Mouse (Mus musculus) layer of hippocampus, postnatal 10 days (tissue): ENCODE results near the gene Paf1. TPM values are rescaled to one million over a fixed set of nuclear protein-coding genes. Genes with fewer than 3 reads are reported as not detected.

Source experiments
- DNase-seq, 2 experiments: peaks; one replicate each; pipeline ENCODE4 v3.0.0; 2021; ENCODE audit warnings: low spot score in 2 of 2
- total RNA-seq, 2 experiments: library from RNA; stranded (reverse); gene quantifications; 2 replicates each; pipeline ENCODE4 v1.2.3; 2021

Paf1 gene
- total RNA-seq, 2 experiments from 2014 or later: 73.3 to 93.0 TPM

DNA sequence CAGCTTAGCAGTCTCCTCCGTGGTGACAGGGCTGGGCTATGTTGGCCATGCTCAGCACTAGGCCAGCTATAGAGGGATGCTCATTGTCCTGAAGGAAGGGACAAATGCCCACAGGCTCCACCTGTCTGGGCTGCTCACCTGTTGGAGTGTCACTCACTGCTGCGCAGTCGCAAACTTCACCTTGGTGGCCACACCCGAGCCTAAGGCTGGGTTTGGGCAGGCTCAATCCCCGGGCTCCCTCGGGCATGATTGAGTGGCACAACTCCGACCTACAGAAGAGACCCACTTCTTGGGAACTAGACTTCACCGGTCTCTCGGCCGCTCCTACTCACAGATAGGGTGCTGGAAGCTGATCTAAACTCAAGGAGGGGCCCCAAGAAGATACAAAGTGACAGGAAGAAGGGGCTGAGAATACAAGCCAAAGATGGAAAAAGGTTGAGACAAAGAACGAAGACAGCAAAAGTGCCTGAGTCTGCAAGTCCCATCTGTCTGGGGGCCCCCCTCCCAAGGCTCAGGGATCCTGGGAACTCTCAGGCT, 21.7 kb upstream of the Paf1 start:
- no peak for DNase-seq

DNA sequence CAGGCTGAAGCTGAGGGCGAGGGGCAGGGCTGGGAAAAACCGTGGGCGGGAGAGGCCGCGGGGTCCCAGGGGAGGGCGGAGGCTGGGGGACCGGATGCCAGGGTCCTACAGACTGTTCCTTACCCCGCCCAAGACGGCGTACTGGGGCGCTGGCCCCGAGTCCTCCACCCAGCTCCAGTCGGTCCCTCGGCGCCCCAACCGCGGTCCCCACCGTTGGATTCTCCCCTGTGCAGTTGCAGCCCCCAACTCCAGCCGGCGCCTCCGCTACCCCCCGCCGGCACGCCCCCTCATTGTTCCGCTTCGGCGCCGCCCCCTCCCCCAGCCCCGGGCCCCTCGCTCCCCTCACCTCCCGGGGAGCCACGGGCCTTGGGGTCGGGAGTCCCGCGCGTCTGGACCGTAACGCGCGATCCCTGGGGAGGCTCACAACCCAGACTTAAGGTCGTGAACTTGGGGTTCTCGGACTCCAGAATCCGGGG, 21.2 kb upstream of the Paf1 start:
- no peak for DNase-seq

DNA sequence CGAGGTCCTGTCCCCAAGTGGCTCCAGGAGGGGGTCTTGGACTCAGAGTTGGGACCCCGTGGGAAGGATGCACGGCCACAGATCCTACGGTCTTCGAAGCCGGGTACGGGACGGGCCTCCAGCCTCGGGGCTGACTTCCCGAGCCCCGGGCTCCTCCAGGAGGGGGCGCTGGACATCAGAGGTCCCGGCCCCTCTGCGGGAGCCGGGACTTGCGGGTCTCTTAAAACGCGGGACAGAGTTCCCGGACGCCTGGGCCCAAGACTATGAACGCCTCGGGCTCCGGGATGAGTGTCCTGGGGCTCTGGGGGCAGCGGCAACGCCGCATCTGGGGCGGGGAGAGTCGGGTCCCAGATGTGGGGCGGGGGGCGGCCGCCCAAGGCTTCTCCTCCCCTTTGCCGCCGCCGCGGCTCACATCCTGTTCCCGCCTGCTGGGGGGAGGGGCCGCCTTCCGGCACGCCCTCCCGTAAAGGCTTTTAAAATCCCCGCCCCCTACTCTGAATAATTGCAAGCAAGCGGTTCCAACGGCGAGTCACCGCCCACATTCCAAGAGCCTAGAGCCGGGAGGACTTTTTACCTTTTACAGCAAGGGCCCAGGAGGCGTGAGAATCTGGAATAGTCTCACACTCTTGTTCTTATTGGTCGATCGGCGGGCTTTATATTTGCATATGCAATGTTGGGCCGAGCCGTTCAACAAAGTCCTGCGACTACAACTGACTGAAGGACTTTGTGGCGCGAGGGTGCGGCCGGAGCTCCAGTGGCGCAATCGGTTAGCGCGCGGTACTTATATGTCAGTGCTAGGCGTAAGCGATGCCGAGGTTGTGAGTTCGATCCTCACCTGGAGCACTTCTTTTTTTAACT, 20.3 kb upstream of the Paf1 start, which contains the start of gene Plekhg2:
Plekhg2 (minus strand) TSS at position 349 of the 858 bp plus-strand sequence.
- peak; percentile 94 to 97 for DNase-seq

DNA sequence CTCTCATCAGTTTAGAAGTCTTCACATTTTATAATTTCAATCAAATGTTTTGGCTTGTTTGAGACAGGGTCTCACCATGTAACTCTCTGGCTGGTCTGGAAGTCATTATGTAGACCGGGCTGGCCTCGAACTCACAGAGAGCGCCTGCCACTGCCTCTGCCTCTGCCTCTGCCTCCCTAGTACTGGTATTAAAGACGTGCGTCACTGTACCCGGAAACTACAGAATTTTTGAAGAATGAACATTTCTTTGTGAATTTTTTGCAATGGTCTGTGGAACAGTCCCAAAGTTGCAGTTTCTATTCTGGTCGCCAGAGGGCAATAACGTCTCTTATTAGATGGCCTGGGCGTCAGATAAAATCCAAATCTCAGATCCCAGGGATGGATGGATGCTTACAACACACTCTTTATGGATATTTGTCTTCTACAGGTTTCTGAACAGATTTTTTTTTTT, 19.6 kb upstream of the Paf1 start:
- DNase-seq: peak; percentile 80 to 82

DNA sequence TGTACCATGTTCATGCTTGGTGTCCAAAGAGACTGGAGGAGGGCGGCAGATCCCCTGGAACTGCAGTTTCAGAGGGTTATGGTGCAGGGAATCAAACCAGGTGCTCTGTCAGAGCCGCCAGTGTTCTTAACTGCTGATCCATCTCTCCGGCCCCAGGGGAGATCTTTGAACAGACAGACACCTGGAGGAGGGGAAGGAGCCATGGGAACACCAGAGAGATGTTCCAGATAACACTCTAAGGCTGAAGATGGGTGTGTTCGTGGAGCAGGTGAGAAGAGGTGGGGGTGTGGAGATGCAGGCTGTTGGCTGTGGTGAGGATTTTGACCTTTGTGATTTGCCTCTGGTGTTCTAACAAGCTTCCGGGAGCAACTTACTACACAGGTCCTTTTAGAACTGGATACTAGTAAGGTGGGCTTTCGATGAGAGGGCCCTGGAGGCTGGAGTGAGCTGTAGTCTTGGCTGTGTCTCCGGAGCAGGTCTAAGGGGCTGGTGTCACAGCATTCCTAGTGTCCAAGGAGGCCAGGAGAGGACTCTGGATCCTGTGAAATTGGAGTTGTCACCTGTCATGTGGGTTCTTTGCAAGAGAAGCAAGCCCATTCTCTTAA, 18.8 kb upstream of the Paf1 start:
- no peak for DNase-seq

DNA sequence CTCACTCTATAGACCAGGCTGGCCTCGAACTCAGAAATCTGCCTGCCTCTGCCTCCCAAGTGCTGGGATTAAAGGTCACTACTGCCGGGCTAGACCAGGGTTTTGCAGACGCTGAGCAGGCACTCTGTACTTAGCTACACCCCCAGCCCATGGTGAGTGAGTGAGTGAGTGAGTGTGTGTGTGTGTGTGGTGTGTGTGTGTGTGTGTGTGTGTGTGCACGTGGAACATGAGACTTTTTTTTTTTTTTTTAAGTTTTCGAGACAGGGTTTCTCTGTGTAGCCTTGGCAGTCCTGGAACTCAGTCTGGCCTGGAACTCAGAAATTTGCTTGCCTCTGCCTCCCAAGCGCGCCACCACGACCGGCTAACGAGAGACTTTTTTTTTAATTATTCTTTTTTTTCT, 18.1 kb upstream of the Paf1 start:
- DNase-seq: no peak

DNA sequence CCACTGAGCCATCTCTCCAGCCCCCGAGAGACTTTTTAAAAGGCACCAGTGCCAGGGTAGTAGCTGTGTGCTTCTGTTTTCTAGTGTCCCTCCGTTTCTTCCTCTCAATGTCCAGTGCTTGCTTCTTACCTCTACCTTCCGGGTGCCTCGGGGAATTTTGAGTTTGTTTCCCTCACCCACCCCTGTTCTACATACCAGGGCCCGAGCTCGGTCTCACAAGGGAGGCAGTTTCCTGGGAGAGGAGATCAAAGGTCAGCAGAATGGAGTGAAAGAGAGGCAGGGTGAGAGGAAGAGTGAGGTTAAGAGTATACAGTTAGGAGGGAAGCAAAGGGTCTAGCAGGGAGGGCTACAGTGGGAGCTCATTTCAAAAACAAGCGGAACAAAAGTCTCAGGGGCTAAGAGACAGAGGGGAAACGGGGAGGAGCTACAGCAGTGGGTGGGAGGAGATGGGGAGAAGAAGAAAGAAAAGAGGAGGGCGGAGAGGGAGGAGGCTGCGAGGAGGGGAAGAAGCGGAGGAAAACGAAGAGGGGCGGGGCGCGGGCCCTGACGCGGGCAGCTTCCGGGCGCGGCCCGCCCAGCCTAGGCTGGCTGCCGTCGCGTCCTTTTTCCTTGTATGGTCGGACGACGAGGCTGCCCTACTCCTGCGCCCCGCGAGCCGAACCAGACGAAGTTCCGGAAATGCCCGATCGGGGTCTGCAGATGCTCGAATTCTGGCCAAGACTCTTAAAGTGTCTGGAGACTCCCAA, 17.4 kb upstream of the Paf1 start:
- DNase-seq: peak; percentile 71 to 80

DNA sequence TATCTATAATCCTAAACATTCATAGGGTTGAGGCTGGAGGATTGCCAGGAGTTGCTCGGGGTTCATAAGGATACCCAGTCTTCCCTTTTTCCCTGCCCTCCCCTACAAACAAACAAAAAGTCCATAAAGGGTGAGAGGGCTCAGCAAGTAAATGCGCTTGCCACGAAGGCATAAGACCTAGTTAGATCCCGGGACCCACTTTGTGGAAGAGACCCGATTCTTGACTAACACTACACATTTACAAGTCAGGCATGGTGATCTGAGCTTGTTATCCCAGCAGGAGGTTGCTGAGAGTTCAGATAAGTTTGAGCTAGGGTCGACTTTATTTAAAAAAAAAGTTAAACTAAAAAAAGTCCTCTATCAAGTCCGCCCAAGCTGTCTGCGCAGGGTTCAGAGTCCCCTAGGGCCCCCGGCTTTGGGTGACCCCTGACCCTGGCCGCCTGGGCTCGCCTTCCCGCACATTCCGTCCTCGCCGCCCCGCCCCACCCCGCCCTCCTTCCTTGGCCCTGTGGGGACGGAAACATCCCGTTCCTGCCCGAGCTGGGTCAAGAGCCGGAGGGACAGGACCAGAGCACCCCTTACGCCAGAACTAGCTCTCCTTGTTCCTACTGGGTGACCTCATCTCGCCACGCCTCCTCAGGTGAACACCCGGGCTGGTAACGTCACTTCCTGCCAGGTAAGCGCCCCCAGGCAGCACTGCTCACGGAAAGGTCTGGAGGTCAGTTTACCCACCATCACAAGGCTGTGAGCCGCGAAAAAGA, 16.6 kb upstream of the Paf1 start:
- no peak for DNase-seq

DNA sequence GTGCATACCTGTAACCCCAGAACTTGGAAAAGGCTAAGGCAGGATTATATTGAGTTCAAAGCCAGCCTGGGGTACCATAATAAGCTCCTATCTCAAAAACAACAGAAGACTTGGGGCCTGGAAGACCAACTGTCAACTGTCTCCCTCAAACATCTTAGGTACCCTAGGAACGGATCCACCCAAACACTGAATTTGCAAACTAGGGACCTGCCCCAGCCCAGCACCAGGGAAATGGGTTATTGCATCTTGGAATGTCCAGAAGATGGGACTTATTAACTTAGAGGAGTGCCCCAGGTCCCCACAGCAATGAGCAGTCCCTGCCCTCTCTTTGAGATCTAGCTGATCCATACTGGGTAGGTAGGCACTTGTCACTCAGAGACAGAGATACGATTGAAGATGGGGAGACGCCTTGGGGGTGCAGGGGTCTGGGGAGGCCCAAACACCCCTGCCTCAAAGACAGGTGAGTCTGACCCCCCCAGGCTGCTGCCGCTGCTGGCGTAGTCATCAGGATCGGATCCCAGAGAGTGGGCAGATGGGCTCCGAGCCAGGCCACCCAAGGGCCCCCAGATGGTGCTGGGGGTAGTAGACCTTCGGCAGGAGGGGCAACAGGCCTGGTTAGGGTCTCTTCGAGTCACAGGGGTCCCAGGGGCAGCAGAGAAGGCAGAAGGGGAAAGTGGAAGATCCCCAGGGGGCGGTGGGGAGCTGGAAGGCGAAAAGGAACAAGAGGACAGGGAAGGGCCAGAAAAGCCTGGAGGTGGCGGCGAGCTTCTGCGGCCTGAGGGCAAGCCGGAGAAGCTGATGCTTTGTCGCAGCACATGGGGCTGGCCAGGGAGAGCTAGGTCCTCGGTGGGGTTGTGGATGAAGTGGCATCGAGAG, 15.3 kb upstream of the Paf1 start:
- no peak for DNase-seq

DNA sequence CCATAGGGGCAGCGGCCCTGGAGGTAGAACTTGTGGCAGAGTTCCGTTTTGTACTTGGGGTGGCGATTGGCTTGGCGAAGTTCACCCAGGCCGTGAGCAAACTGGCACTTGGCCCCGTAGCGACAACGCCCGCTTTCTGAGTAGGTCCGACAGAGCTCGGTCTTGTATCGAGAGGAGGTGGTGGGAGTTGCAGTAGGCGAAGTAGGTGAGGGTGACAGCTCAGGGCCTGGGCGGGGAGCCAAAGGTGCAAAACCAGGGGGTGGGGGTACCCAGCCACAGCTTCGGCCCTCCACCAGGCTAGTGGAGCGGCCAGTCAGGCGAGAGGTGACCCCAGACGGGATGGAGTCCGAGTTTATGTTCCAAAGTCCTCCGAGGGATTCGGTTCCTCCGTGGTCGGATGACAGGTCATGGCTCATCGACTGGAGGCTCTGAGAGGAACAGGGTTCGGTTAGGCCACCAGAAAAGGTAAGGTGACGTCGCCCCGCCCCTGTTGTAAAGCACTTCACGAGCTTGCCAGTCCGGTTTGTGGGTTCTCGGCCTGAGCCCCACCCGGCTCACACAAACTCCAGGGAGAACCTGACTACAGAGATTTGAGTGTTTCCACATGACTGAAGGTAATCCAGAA, 14.6 kb upstream of the Paf1 start:
- DNase-seq: no peak

DNA sequence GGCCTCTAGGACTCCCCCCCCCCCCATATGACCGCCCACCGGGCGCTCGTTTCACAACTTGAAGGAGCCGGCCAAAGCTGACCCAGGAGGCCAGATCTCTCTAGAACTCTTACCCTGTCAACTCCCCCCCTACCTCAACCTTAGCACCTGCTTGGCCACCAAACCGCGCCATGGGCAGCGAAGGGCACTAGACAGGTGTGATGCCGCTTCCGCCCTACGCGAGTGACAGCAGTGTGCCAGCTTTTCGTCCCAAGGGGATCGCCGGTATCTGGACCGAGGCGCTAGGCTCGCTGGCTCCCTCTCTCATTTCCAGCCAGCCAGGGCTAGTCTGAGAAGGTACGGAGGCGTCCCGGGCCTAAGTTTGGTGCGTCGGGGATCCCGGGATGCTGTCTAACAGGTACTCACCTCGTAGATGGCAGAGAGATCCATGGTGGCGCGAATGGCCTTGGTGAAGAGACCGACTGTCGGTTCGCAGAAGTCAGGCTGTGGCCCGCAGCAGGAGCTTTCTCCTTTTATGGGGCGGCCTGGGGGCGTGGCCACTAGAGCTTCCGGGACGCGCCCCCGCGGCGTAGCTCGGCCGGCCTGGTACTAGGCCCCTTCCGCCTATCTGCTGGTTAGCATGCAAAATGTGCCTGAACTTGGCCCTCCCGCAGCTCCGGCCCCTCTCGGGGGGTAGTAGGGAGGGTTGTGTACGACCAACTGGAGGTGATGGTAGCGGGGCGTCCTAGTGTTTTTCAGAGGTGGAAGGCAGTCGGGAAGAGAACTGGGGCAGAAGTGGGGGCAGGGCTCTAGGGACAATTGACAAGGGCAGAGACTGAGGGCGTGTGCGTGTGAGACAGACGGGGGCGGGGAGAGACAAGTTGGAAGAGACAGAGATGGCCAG, 13.7 kb upstream of the Paf1 start:
- peak; percentile 80 to 87 for DNase-seq

DNA sequence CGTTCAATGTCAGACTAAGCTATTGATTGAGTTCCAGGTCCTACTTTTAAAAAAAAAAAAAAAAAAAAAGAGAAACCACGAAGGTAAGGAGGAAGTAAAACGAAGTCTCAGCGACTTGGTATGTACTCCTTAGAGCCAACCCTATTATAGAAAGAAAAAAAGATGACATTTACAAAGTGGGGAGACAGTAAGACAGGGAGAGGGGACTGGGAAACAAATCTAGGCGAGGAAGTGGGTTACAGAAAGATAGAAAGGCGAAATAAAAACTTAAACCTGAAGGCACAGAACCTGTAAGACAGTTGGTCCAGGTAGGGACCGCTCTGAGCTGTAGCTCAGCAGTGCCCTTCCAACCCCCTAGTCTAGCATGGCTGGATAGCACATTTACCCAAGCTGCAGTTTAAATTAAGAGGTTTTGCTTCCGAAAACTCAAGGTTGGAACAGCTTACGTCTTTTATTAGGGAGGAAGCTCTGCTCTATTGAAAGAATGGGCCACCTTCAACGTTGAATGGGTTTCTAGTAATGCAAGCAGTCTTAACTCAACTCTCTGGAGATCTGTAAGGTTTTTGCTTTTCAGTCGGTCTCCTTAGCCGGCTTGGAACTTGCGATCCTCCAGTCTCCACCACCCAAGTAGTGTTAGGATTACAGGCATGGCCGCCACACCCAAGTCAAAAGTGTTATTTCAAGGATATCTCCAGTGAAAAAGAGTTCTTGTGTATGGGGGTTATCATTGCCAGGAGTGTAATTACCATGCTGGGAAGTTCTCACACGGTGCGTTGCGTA, 12.3 kb upstream of the Paf1 start, which contains the start of gene Zfp36:
Zfp36 (minus strand) TSS at position 17 of the 780 bp plus-strand sequence.
- DNase-seq: no peak

DNA sequence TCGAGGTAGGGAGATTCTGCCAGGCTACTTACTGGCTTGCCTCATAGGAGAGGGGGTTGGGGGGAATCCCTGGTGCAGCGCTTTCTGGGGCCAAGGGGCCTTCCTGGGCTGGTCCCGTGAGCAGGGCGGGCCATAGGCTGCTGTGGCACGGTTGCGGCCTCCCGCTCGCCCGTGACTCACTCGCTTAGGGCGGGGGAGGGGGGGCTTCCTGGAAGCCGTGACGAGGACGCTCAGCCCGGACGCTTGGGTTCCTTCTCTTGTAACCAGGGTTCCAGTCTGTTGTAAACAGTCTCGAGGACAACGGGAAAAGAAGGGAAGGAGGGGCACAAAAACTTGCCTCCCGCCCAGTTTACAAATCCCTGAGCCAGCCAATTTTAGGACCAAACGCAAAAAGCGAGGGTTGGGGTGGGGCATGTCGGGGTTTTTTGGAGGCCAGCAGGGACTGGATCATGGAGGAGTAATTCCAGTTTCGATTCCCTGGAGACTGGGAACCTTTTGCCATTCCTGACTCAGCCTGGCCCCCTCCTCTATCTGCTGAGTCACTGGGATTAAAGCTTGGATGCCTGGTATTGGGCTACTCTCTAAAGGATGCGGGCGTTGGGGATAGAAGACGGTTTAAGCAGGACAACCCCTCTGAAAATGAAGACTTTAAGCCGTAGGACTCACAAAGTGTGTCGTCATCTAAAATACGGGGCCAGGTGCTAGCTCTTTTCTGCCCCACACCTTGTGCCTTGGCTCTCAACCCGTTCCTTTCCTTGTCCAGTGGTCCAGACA, 11.5 kb upstream of the Paf1 start:
- DNase-seq: no peak

DNA sequence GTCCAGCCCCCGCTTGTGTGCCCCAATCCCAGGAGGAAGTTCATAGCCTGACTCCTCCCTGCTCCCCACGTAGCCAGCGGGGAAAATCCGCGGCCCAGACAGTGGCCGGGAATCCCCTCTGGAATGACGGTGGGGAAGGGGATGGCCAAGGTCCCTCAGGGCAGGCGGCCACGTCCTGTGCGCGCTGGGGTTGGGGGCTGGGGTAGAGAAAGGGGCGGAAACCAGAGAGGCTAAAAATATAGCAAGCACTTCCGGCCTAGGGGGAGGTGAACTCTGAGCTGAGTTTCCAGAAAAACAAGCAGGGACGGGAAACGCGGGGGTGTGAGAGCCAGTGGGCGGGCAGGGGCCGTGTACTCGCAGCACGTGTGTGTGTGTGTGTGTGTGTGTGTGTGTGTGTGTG, 10.8 kb upstream of the Paf1 start:
- DNase-seq: no peak

DNA sequence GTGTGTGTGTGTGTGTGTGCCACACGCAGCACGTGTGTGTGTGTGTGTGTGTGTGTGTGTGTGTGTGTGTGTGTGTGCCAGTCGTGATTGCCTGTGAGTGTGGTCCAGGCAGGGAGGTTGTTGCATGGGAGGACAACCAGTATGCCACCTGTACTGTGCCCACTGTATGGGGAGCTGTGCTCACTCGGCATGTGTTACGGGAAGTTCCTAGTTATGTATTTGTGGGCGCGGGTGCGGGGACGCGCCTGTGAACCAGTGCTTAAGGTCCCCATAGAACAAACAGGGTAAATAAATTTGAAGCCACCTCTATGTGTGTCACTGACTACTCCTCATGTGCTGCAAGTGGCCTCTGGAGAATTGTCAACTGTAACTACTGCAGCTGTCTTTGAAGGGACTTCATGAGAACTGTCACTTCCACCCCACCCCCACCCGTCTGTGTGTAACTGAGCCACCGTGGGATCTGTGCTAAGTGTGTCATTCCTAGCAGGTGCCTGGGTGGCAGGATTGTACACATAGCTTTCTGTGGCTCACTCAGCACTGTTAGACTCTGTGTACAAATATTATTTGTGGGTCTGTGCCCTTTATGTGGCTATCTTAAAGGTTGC, 10.3 kb upstream of the Paf1 start:
- DNase-seq: no peak

DNA sequence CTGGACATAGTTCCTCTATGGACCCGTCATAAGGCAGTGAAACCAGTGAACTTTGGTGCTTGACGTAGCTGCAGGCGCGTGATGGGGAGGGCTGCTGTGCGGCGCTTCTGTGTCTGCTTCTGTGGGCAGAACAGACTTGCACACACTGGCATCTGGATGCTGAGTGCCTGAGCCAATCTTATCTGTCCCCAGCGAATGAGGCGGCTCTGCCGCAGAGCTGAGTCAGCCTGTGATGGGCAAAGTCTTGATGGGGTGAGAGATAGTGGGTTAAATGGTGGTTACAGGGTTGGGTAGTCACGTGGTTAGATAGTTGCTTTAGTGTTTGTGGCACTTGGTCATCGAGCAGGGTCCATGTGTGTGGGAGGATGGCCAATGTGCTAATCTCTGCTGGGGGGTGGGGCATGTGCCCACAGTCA, 9.8 kb upstream of the Paf1 start:
- DNase-seq: no peak
